Comparison of ENCODE assay signal across 26 mouse cellular contexts in the genomic region with DNA sequence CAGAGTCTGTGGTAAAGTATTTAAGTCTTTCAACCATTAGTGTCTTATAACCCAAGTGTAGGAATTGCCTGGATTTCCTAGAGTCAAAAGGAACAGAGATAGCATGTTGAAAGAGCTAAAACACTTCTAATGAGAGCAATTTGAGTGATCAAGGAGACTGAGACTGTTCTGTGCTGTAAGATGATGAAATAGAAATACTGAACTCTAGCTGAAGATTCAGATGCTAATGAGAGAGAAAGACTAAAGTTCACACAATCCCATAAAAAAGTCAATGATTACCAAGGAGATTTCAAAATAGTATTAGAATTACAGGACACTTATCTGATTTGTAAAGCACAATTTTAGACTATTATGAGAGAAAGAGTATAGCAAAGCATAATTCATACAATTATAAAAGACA.
"Had no signal": no experiment of that assay in that cellular context is flagged by ENCODE, and none has a peak within 500 bp of the region (broad histone marks: within the 10 kb centered on the region; RNA-seq: fewer than 3 reads in every experiment).

No protein-coding gene starts in this region.

- ATAC-seq: forebrain, embryonic 16.5 days; hindbrain, embryonic 16.5 days; inflammation-experienced regulatory T-cells, adult 6 months; liver, embryonic 12.5 days had no signal

- H3K4me1 ChIP-seq: heart, embryonic 10.5 days; heart, embryonic 12.5 days; hindbrain, embryonic 10.5 days; hindbrain, embryonic 12.5 days; kidney, embryonic 15.5 days; limb, embryonic 13.5 days; limb, embryonic 15.5 days; liver, embryonic 12.5 days had no signal

- H3K4me2 ChIP-seq: heart, embryonic 12.5 days; hindbrain, embryonic 12.5 days; hindbrain, embryonic 14.5 days; kidney, embryonic 15.5 days; limb, embryonic 13.5 days; limb, embryonic 15.5 days; liver, embryonic 12.5 days had no signal

- H3K36me3 ChIP-seq: heart, embryonic 10.5 days; heart, embryonic 12.5 days; hindbrain, embryonic 10.5 days; hindbrain, embryonic 12.5 days; kidney, embryonic 15.5 days; limb, embryonic 13.5 days; limb, embryonic 15.5 days; liver, embryonic 12.5 days had no signal

- H3K27ac ChIP-seq: gastrocnemius, adult 2 months; heart, embryonic 10.5 days; hindbrain, embryonic 10.5 days; hindbrain, embryonic 12.5 days; hindbrain, embryonic 14.5 days; kidney, embryonic 15.5 days; limb, embryonic 13.5 days; limb, embryonic 15.5 days; liver, embryonic 12.5 days; liver, embryonic 14.5 days had no signal

- H3K4me3 ChIP-seq: gastrocnemius, adult 2 months; heart, embryonic 10.5 days; heart, embryonic 12.5 days; hindbrain, embryonic 10.5 days; hindbrain, embryonic 12.5 days; kidney, embryonic 15.5 days; limb, embryonic 13.5 days; limb, embryonic 15.5 days; liver, embryonic 12.5 days had no signal

- H3K9ac ChIP-seq: heart, embryonic 12.5 days; hindbrain, embryonic 12.5 days; hindbrain, embryonic 14.5 days; kidney, embryonic 15.5 days; limb, embryonic 13.5 days; limb, embryonic 15.5 days; liver, embryonic 12.5 days; liver, embryonic 14.5 days had no signal

- H3K27me3 ChIP-seq: heart, embryonic 12.5 days; hindbrain, embryonic 12.5 days; kidney, embryonic 15.5 days; limb, embryonic 13.5 days; limb, embryonic 15.5 days; liver, embryonic 12.5 days had no signal

- DNase-seq: gastrocnemius, adult 2 months; gastrocnemius, postnatal 10 days; gastrocnemius, postnatal 25 days; heart, adult 18-20 months; heart, postnatal 10 days; heart, postnatal 4 days; kidney, adult 11 months; kidney, adult 8-10 months; kidney, postnatal 10 days; kidney, postnatal 25 days; layer of hippocampus, adult 9-11 months; layer of hippocampus, postnatal 36 days; left cerebral cortex, postnatal 4 days had no signal

- H3K9me3 ChIP-seq: heart, embryonic 10.5 days; heart, embryonic 12.5 days; hindbrain, embryonic 10.5 days; hindbrain, embryonic 12.5 days; kidney, embryonic 15.5 days; limb, embryonic 13.5 days; limb, embryonic 15.5 days; liver, embryonic 12.5 days had no signal
